Mouse (Mus musculus) forebrain, embryonic 16.5 days (tissue): ENCODE measurements around the gene Zdhhc14. TPM values are rescaled to one million over a fixed set of nuclear protein-coding genes. Genes with fewer than 3 reads are reported as not detected.

ENCODE experiments used
- ATAC-seq: fragments of 200-750 bp; cut with Nextera tagmentation; 2 replicates; pipeline ENCODE4 v1.8.0; 2017; ENCODE audit warnings: mild to moderate bottlenecking, moderate library complexity
- H3K27ac ChIP-seq: fragments of 300-500 bp; sonication (generic); 2 replicates; pipeline ENCODE4 v1.5.1; 2014; ENCODE audit warnings: low read length, control low read depth
- H3K27me3 ChIP-seq: fragments of 300-500 bp; sonication (generic); replicated peaks from 2 replicates; pipeline ENCODE4 v1.6.1; 2014; ENCODE audit warnings: low read length; ENCODE audit not compliant: control insufficient read depth, insufficient read depth
- H3K36me3 ChIP-seq: fragments of 300-500 bp; sonication (generic); 2 replicates; pipeline ENCODE4 v1.6.1; 2014; ENCODE audit not compliant: control insufficient read depth, insufficient read depth
- H3K4me1 ChIP-seq: fragments of 300-500 bp; sonication (generic); replicated peaks from 2 replicates; pipeline ENCODE4 v1.6.1; 2014; ENCODE audit warnings: low read length; ENCODE audit not compliant: control insufficient read depth, insufficient read depth
- H3K4me2 ChIP-seq: fragments of 300-500 bp; sonication (generic); 2 replicates; pipeline ENCODE4 v1.6.1; 2014; ENCODE audit warnings: mild to moderate bottlenecking, low read length, control low read depth
- H3K4me3 ChIP-seq: fragments of 300-500 bp; sonication (generic); replicated peaks from 2 replicates; pipeline ENCODE4 v1.5.1; 2014; ENCODE audit warnings: mild to moderate bottlenecking, low read length, control low read depth
- H3K9ac ChIP-seq: fragments of 300-500 bp; sonication (generic); replicated peaks from 2 replicates; pipeline ENCODE4 v1.6.1; 2014; ENCODE audit warnings: low read depth, low read length, control low read depth
- H3K9me3 ChIP-seq: fragments of 300-500 bp; sonication (generic); 2 replicates; pipeline ENCODE4 v1.6.1; 2016; ENCODE audit warnings: low read length; ENCODE audit not compliant: control insufficient read depth
- WGBS: fragments of 180-500 bp; shearing (Covaris S2); extraction: QIAGEN DNeasy Blood & Tissue Kit; methylation state at CpG from one replicate; pipeline ENCODE4 v1.1.7; 2014; 5-methylcytosine and 5-hydroxymethylcytosine counted together
- polyA plus RNA-seq: library from polyadenylated mRNA; unstranded; fragments of >200 nt; fragmentation: Nextera tagmentation; extraction: Ambion mirVana; gene quantifications from 2 replicates; pipeline ENCODE4 v1.2.1, GENCODE M21; 2015

The Zdhhc14 gene
- polyA plus RNA-seq, 1 experiment from 2014 or later = 8.1 TPM

DNA sequence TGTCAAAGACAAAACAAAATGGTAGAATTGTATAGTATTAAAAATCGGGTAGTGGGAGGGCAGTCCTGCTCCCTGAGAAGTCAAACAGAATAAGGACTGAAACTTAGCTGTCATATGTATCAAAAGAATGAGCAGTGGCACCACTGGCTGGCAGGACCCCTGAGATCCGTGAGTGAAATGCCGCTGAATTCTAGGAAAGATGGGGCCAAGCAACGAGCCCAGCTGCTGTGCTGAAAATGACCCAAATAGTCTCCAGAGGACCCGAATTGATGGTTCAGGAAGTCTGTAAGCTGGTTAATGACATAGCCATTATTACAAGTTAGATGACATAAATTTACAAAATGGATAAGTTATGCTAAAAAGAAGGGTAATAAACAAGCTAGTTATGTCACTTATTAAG lies 306.5 kb downstream of the Zdhhc14 start:
- Histone ChIP-seq H3K4me1 (peaks cover 3% of the 10 kb centered on the region), H3K9me3 (no peaks in the 10 kb centered on the region), H3K4me3 (no peak overlapping the region), H3K4me2 (no peak overlapping the region), H3K36me3 (no peaks in the 10 kb centered on the region), H3K27me3 (no peaks in the 10 kb centered on the region), H3K9ac (no peak overlapping the region), H3K27ac (no peak overlapping the region)
- no peak for ATAC-seq
- 81% methylated on average over 5 of the region's 5 CpGs for WGBS

DNA sequence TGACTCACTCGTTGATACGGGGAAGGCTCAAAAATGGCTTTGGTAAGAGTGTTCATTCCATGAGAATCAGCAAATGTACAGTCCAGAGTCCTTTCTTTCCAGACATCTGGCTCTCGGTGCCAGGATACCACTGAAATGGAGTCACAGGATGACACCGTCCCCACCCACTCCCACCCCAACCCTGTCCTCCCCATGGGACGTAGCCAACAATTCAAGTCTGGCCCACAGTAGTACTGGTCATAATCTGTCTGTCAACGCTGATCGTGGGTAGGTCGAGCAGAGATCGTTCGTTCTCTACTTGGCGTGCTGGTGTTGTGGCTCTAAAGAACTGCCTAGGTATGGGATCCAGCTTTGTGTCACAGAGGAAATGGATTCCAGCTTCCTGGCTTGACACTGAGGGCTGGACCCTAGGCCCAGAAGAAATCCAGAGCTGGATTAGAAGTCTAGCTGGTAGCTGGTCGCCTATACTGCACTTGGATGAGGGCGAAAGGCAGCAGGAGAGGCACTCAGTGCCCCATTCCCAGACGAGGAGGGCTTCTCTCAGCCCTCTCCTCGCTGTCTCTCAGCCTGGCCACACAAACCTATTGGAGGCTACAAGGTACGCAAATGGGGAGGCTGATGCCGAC lies 307.2 kb downstream of the Zdhhc14 start:
- H3K27me3 ChIP-seq = no peaks in the 10 kb centered on the region
- no peaks in the 10 kb centered on the region for H3K9me3 ChIP-seq
- H3K4me3 ChIP-seq = no peak overlapping the region
- no peak overlapping the region for H3K4me2 ChIP-seq
- peaks cover 3% of the 10 kb centered on the region for H3K4me1 ChIP-seq
- no peak overlapping the region for H3K27ac ChIP-seq
- H3K36me3 ChIP-seq = no peaks in the 10 kb centered on the region
- 85% methylated on average over 17 of the region's 17 CpGs for WGBS
- no peak for ATAC-seq
- H3K9ac ChIP-seq = no peak overlapping the region

DNA sequence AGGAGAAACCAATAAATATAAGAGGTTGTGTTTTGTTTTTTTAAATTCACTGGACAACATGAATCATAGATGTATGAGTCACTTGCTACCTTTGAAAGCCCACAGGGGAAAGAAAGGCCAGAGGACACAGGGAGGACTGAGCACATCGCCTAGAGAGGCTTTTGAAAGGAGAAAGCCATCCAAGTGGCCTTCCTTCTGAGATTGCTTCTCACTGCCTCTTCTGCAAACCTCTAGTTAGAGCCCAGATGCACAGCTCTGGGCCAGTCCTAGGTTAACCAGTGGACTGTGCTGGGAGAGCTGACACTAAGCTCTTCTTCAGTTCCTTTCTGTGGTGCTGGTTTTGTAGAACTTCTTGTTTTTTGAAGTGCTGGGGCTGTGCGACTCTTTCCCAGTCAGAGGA lies 307.9 kb downstream of the Zdhhc14 start:
- Histone ChIP-seq H3K9ac (no peak overlapping the region), H3K27ac (no peak overlapping the region), H3K27me3 (no peaks in the 10 kb centered on the region), H3K4me1 (peaks cover 3% of the 10 kb centered on the region), H3K36me3 (no peaks in the 10 kb centered on the region), H3K9me3 (no peaks in the 10 kb centered on the region), H3K4me2 (no peak overlapping the region), H3K4me3 (no peak overlapping the region)
- 76% methylated on average over 2 of the region's 2 CpGs for WGBS
- no peak for ATAC-seq

- Histone ChIP-seq H3K4me2 (no peak overlapping the region), H3K27ac (no peak overlapping the region)
- no peak for ATAC-seq
Measured at GRCm38 (mm10) chr17:5800824-5801560, 308.6 kb downstream of the Zdhhc14 start.

GRCm38 (mm10) chr17:5801761-5802655 lies 309.7 kb downstream of the Zdhhc14 start:
- H3K27me3 ChIP-seq = no peaks in the 10 kb centered on the region
- H3K4me1 ChIP-seq = peaks cover 3% of the 10 kb centered on the region
- no peak overlapping the region for H3K4me3 ChIP-seq
- 83% methylated on average over 17 of the region's 17 CpGs for WGBS
- no peak for ATAC-seq
- H3K36me3 ChIP-seq = no peaks in the 10 kb centered on the region
- no peaks in the 10 kb centered on the region for H3K9me3 ChIP-seq
- H3K27ac ChIP-seq = no peak overlapping the region
- no peak overlapping the region for H3K4me2 ChIP-seq
- H3K9ac ChIP-seq = no peak overlapping the region

More at GRCm38 (mm10) chr17:5800824-5801560, 308.6 kb downstream of the Zdhhc14 start:
- no peaks in the 10 kb centered on the region for H3K27me3 ChIP-seq
- WGBS = 78% methylated on average over 7 of the region's 7 CpGs
- no peaks in the 10 kb centered on the region for H3K36me3 ChIP-seq
- no peak overlapping the region for H3K4me3 ChIP-seq
- H3K4me1 ChIP-seq = peaks cover 3% of the 10 kb centered on the region
- no peak overlapping the region for H3K9ac ChIP-seq
- no peaks in the 10 kb centered on the region for H3K9me3 ChIP-seq

DNA sequence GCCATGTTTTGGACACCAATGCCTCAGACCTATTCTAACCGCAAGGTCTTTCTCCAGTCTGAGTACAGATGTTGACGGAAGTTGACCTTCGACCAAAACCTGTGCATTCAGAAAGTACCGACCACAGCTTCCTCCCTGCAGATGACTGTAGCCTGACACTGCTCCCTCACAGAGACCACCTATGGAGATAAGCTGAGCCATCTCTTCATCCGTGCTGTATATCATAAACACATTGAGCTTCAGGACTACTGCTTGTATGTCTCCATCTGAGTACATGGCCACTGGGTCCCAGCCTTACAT lies 310.2 kb downstream of the Zdhhc14 start:
- Histone ChIP-seq H3K36me3 (no peaks in the 10 kb centered on the region), H3K4me1 (no peaks in the 10 kb centered on the region), H3K4me3 (no peak overlapping the region), H3K4me2 (no peak overlapping the region), H3K9me3 (no peaks in the 10 kb centered on the region), H3K27ac (no peak overlapping the region), H3K27me3 (no peaks in the 10 kb centered on the region), H3K9ac (no peak overlapping the region)
- no peak for ATAC-seq
- 90% methylated on average over 5 of the region's 5 CpGs for WGBS

Other genes starting within 250 kb of the Zdhhc14 start
- gene Ldhal6b, start 73.8 kb upstream of the Zdhhc14 start, polyA plus RNA-seq = not detected in 2 replicates
- 93.1 and 97.6 TPM in 2 replicates for gene Tmem242, start 52.3 kb upstream of the Zdhhc14 start, polyA plus RNA-seq